Mouse (Mus musculus) thymus, adult 18-20 months (tissue): ENCODE results near the gene Ngb.

Experiments used
- DNase-seq, 2 experiments: peaks; one replicate each; pipeline ENCODE4 v3.0.0; 2022; ENCODE audit warnings: mixed read lengths in 2 of 2

The Ngb gene

GRCm38 (mm10) chr12:87089701-87090100, 12.6 kb downstream of the Ngb start:
- no peak for DNase-seq

- no peak for DNase-seq
Observed at GRCm38 (mm10) chr12:87089255-87089654, 13.1 kb downstream of the Ngb start.

GRCm38 (mm10) chr12:87088331-87088730, 14.0 kb downstream of the Ngb start:
- no peak for DNase-seq

GRCm38 (mm10) chr12:87087236-87087635, 15.1 kb downstream of the Ngb start:
- DNase-seq = no peak

- no peak for DNase-seq
Observed at GRCm38 (mm10) chr12:87082797-87083196, 19.5 kb downstream of the Ngb start.

GRCm38 (mm10) chr12:87076610-87077009, 25.7 kb downstream of the Ngb start:
- no peak for DNase-seq

GRCm38 (mm10) chr12:87070520-87070919, 31.8 kb downstream of the Ngb start:
- DNase-seq = no peak

- DNase-seq = no peak
Observed at GRCm38 (mm10) chr12:87066429-87066828, 35.9 kb downstream of the Ngb start.

GRCm38 (mm10) chr12:87065446-87065845, 36.9 kb downstream of the Ngb start:
- no peak for DNase-seq

GRCm38 (mm10) chr12:87057066-87057465, 45.3 kb downstream of the Ngb start:
- DNase-seq = no peak

GRCm38 (mm10) chr12:87054873-87055272, 47.5 kb downstream of the Ngb start:
- DNase-seq = no peak

- DNase-seq = peak; percentile 37 to 50
Observed at GRCm38 (mm10) chr12:87052661-87053321, 49.5 kb downstream of the Ngb start.

- no peak for DNase-seq
Observed at GRCm38 (mm10) chr12:87047536-87047935, 54.8 kb downstream of the Ngb start.
